Mouse (Mus musculus) neural tube, embryonic 11.5 days (tissue): Measurements from ENCODE around the gene Gm20388. TPM values are rescaled to one million over a fixed set of nuclear protein-coding genes. Genes with fewer than 3 reads are reported as not detected.

ENCODE experiments used
- ATAC-seq: fragments of 200-750 bp; cut with Nextera tagmentation; 2 replicates; pipeline ENCODE4 v1.8.0; 2017; ENCODE audit warnings: moderate number of reproducible peaks, mild to moderate bottlenecking, moderate TSS enrichment, moderate library complexity; ENCODE audit not compliant: insufficient read depth, low FRiP score, low TSS enrichment
- DNase-seq: peaks from one replicate; pipeline ENCODE4 v3.0.0-alpha.2; 2015; ENCODE audit warnings: low spot score
- H3K27ac ChIP-seq: fragments of 300-500 bp; sonication (generic); 2 replicates; pipeline ENCODE4 v1.5.1; 2014; ENCODE audit warnings: low read depth, mild to moderate bottlenecking, low read length
- H3K27me3 ChIP-seq: fragments of 300-500 bp; sonication (generic); 2 replicates; pipeline ENCODE4 v1.6.1; 2014; ENCODE audit warnings: mild to moderate bottlenecking, low read length, mixed read lengths; ENCODE audit not compliant: control insufficient read depth, insufficient read depth
- H3K36me3 ChIP-seq: fragments of 300-500 bp; sonication (generic); 2 replicates; pipeline ENCODE4 v1.6.1; 2014; ENCODE audit warnings: mild to moderate bottlenecking, low read length, moderate library complexity, mixed read lengths; ENCODE audit not compliant: control insufficient read depth, insufficient read depth
- H3K4me1 ChIP-seq: fragments of 300-500 bp; sonication (generic); 2 replicates; pipeline ENCODE4 v1.6.1; 2014; ENCODE audit warnings: low read length, mixed read lengths; ENCODE audit not compliant: control insufficient read depth, insufficient read depth
- H3K4me2 ChIP-seq: fragments of 300-500 bp; sonication (generic); 2 replicates; pipeline ENCODE4 v1.6.1; 2014; ENCODE audit warnings: low read depth, mild to moderate bottlenecking, moderate library complexity
- H3K4me3 ChIP-seq: fragments of 300-500 bp; sonication (generic); 2 replicates; pipeline ENCODE4 v1.5.1; 2014; ENCODE audit warnings: low read depth, low read length
- H3K9ac ChIP-seq: fragments of 300-500 bp; sonication (generic); 2 replicates; pipeline ENCODE4 v1.6.1; 2014; ENCODE audit warnings: mild to moderate bottlenecking, low read length
- H3K9me3 ChIP-seq: fragments of 300-500 bp; sonication (generic); 2 replicates; pipeline ENCODE4 v1.6.1; 2016; ENCODE audit warnings: low read length; ENCODE audit not compliant: control insufficient read depth
- WGBS: fragments of 180-500 bp; shearing (Covaris S2); extraction: QIAGEN DNeasy Blood & Tissue Kit; methylation state at CpG from one replicate; pipeline ENCODE4 v1.1.7; 2014; 5-methylcytosine and 5-hydroxymethylcytosine counted together
- polyA plus RNA-seq: library from polyadenylated mRNA; unstranded; fragments of >200 nt; fragmentation: Nextera tagmentation; extraction: Ambion mirVana; gene quantifications from 2 replicates; pipeline ENCODE4 v1.2.1, GENCODE M21; 2014

Gene Gm20388
- polyA plus RNA-seq, 1 experiment from 2014 or later = not detected

GRCm38 (mm10) chr8:122912871-122913270, 3002.2 kb downstream of the Gm20388 start:
- no peak for ATAC-seq
- no peaks in the 10 kb centered on the region for H3K36me3 ChIP-seq
- no peaks in the 10 kb centered on the region for H3K9me3 ChIP-seq
- WGBS = 80% methylated on average over 4 of the region's 4 CpGs
- no peak overlapping the region for H3K27ac ChIP-seq
- no peak overlapping the region for H3K9ac ChIP-seq
- H3K27me3 ChIP-seq = no peaks in the 10 kb centered on the region
- H3K4me2 ChIP-seq = no peak overlapping the region
- H3K4me3 ChIP-seq = no peak overlapping the region
- DNase-seq = no peak
- H3K4me1 ChIP-seq = no peaks in the 10 kb centered on the region

GRCm38 (mm10) chr8:122916766-122917165, 3006.1 kb downstream of the Gm20388 start:
- 79% methylated on average over 3 of the region's 3 CpGs for WGBS
- H3K4me3 ChIP-seq = no peak overlapping the region
- no peak overlapping the region for H3K4me2 ChIP-seq
- no peaks in the 10 kb centered on the region for H3K36me3 ChIP-seq
- no peaks in the 10 kb centered on the region for H3K27me3 ChIP-seq
- DNase-seq (no peak), ATAC-seq (no peak)
- no peaks in the 10 kb centered on the region for H3K9me3 ChIP-seq
- 0 out of 2 replicates have a peak, but pooled peaks cover 3% of the 10 kb centered on the region for H3K4me1 ChIP-seq
- H3K27ac ChIP-seq = no peak overlapping the region
- no peak overlapping the region for H3K9ac ChIP-seq

- 74% methylated on average over 11 of the region's 11 CpGs for WGBS
Measured at GRCm38 (mm10) chr8:122917531-122918392, 3007.1 kb downstream of the Gm20388 start.

GRCm38 (mm10) chr8:122918438-122919107, 3007.9 kb downstream of the Gm20388 start:
- 0 out of 2 replicates have a peak, but pooled peaks cover 3% of the 10 kb centered on the region for H3K4me1 ChIP-seq
- H3K9me3 ChIP-seq = no peaks in the 10 kb centered on the region
- no peaks in the 10 kb centered on the region for H3K27me3 ChIP-seq
- no peak for DNase-seq
- 84% methylated on average over 7 of the region's 7 CpGs for WGBS
- H3K4me2 ChIP-seq = no peak overlapping the region
- H3K4me3 ChIP-seq = no peak overlapping the region
- H3K27ac ChIP-seq = no peak overlapping the region
- H3K36me3 ChIP-seq = no peaks in the 10 kb centered on the region
- no peak overlapping the region for H3K9ac ChIP-seq
- ATAC-seq = no peak

More at GRCm38 (mm10) chr8:122917531-122918392, 3007.1 kb downstream of the Gm20388 start:
- H3K36me3 ChIP-seq = no peaks in the 10 kb centered on the region
- H3K27me3 ChIP-seq = no peaks in the 10 kb centered on the region
- DNase-seq (no peak), ATAC-seq (no peak)
- H3K27ac ChIP-seq = no peak overlapping the region
- no peak overlapping the region for H3K9ac ChIP-seq
- no peak overlapping the region for H3K4me2 ChIP-seq
- no peak overlapping the region for H3K4me3 ChIP-seq
- H3K4me1 ChIP-seq = 0 out of 2 replicates have a peak, but pooled peaks cover 3% of the 10 kb centered on the region
- H3K9me3 ChIP-seq = no peaks in the 10 kb centered on the region

- Histone ChIP-seq H3K4me3 (no peak overlapping the region; the same call in 1 of the 2 replicates), H3K36me3 (no peaks in the 10 kb centered on the region), H3K27me3 (no peaks in the 10 kb centered on the region), H3K4me2 (no peak overlapping the region), H3K9ac (no peak overlapping the region), H3K9me3 (no peaks in the 10 kb centered on the region), H3K4me1 (0 out of 2 replicates have a peak, but pooled peaks cover 3% of the 10 kb centered on the region), H3K27ac (no peak overlapping the region)
- ATAC-seq = no peak
- WGBS = 80% methylated on average over 7 of the region's 7 CpGs
- DNase-seq = no peak
Measured at GRCm38 (mm10) chr8:122920890-122921289, 3010.2 kb downstream of the Gm20388 start.

- Histone ChIP-seq H3K9ac (no peak overlapping the region), H3K36me3 (no peaks in the 10 kb centered on the region), H3K4me1 (0 out of 2 replicates have a peak, but pooled peaks cover 3% of the 10 kb centered on the region), H3K4me3 (no peak overlapping the region), H3K4me2 (no peak overlapping the region), H3K9me3 (no peaks in the 10 kb centered on the region), H3K27me3 (no peaks in the 10 kb centered on the region), H3K27ac (no peak overlapping the region)
- 85% methylated on average over 3 of the region's 3 CpGs for WGBS
- DNase-seq = no peak
- ATAC-seq = no peak
Measured at GRCm38 (mm10) chr8:122922945-122923344, 3012.3 kb downstream of the Gm20388 start.

GRCm38 (mm10) chr8:122923431-122924090, 3012.9 kb downstream of the Gm20388 start:
- DNase-seq = no peak
- 64% methylated on average over 7 of the region's 7 CpGs for WGBS
- 0 out of 2 replicates have a peak, but pooled peaks cover 3% of the 10 kb centered on the region for H3K4me1 ChIP-seq
- H3K9me3 ChIP-seq = no peaks in the 10 kb centered on the region
- H3K9ac ChIP-seq = no peak overlapping the region
- H3K36me3 ChIP-seq = no peaks in the 10 kb centered on the region
- no peak overlapping the region for H3K4me2 ChIP-seq
- H3K27ac ChIP-seq = no peak overlapping the region
- no peak overlapping the region for H3K4me3 ChIP-seq
- no peak for ATAC-seq
- no peaks in the 10 kb centered on the region for H3K27me3 ChIP-seq

- ATAC-seq = no peak
- Histone ChIP-seq H3K9ac (no peak overlapping the region), H3K4me3 (no peak overlapping the region)
Measured at GRCm38 (mm10) chr8:122924091-122924490, 3013.4 kb downstream of the Gm20388 start.

More at GRCm38 (mm10) chr8:122924091-122924490, 3013.4 kb downstream of the Gm20388 start:
- 77% methylated on average over 6 of the region's 6 CpGs for WGBS
- no peak overlapping the region for H3K4me2 ChIP-seq
- DNase-seq = no peak
- no peaks in the 10 kb centered on the region for H3K4me1 ChIP-seq
- no peak overlapping the region for H3K27ac ChIP-seq
- H3K36me3 ChIP-seq = no peaks in the 10 kb centered on the region
- no peaks in the 10 kb centered on the region for H3K27me3 ChIP-seq
- H3K9me3 ChIP-seq = no peaks in the 10 kb centered on the region
